Mouse (Mus musculus) stomach, postnatal 0 days (tissue): ENCODE results near the gene Map6d1. TPM values are rescaled to one million over a fixed set of nuclear protein-coding genes. Genes with fewer than 3 reads are reported as not detected.

Source experiments
- ATAC-seq: fragments of 200-750 bp; cut with Nextera tagmentation; 2 replicates; pipeline ENCODE4 v1.8.0; 2017; ENCODE audit not compliant: low FRiP score, low TSS enrichment
- DNase-seq: peaks from one replicate; pipeline ENCODE4 v3.0.0-alpha.2; 2016; ENCODE audit warnings: low spot score
- H3K27ac ChIP-seq: fragments of 300-500 bp; sonication (generic); replicated peaks from 2 replicates; pipeline ENCODE4 v1.5.1; 2014; ENCODE audit warnings: mild to moderate bottlenecking, control low read depth
- H3K27me3 ChIP-seq: fragments of 300-500 bp; sonication (generic); 2 replicates; pipeline ENCODE4 v1.6.1; 2014; ENCODE audit warnings: low read length; ENCODE audit not compliant: control insufficient read depth, insufficient read depth
- H3K36me3 ChIP-seq: fragments of 300-500 bp; sonication (generic); 2 replicates; pipeline ENCODE4 v1.6.1; 2014; ENCODE audit warnings: low read length, mixed read lengths; ENCODE audit not compliant: control insufficient read depth, insufficient read depth
- H3K4me1 ChIP-seq: fragments of 300-500 bp; sonication (generic); replicated peaks from 2 replicates; pipeline ENCODE4 v1.6.1; 2014; ENCODE audit warnings: antibody characterized with exemption; ENCODE audit not compliant: control insufficient read depth, insufficient read depth
- H3K4me2 ChIP-seq: fragments of 300-500 bp; sonication (generic); replicated peaks from 2 replicates; pipeline ENCODE4 v1.6.1; 2014; ENCODE audit warnings: low read depth, mild to moderate bottlenecking, control low read depth, moderate library complexity
- H3K4me3 ChIP-seq: fragments of 300-500 bp; sonication (generic); 2 replicates; pipeline ENCODE4 v1.5.1; 2014; ENCODE audit warnings: low read depth, low read length, control low read depth
- H3K9ac ChIP-seq: fragments of 300-500 bp; sonication (generic); 2 replicates; pipeline ENCODE4 v1.6.1; 2014; ENCODE audit warnings: mild to moderate bottlenecking, low read length, control low read depth, mixed read lengths
- H3K9me3 ChIP-seq: fragments of 300-500 bp; sonication (generic); 2 replicates; pipeline ENCODE4 v1.6.1; 2016; ENCODE audit warnings: low read length; ENCODE audit not compliant: control insufficient read depth
- CTCF ChIP-seq: IDR thresholded peaks from 2 replicates; pipeline ENCODE4 v1.5.1; 2016; ENCODE audit warnings: antibody characterized with exemption, low read depth, mild to moderate bottlenecking, moderate library complexity
- EP300 ChIP-seq: optimal IDR thresholded peaks from 2 replicates; pipeline ENCODE3; 2016; ENCODE audit warnings: antibody characterized with exemption
- WGBS: fragments of 180-500 bp; shearing (Covaris S2); extraction: QIAGEN DNeasy Blood & Tissue Kit; methylation state at CpG from one replicate; pipeline ENCODE4 v1.1.7; 2014; 5-methylcytosine and 5-hydroxymethylcytosine counted together
- polyA plus RNA-seq: library from polyadenylated mRNA; unstranded; fragments of >200 nt; fragmentation: Nextera tagmentation; extraction: Ambion mirVana; gene quantifications from 2 replicates; pipeline ENCODE4 v1.2.1, GENCODE M21; 2015

The Map6d1 gene
- 0.11 and 0.25 TPM in 2 replicates for polyA plus RNA-seq

DNA sequence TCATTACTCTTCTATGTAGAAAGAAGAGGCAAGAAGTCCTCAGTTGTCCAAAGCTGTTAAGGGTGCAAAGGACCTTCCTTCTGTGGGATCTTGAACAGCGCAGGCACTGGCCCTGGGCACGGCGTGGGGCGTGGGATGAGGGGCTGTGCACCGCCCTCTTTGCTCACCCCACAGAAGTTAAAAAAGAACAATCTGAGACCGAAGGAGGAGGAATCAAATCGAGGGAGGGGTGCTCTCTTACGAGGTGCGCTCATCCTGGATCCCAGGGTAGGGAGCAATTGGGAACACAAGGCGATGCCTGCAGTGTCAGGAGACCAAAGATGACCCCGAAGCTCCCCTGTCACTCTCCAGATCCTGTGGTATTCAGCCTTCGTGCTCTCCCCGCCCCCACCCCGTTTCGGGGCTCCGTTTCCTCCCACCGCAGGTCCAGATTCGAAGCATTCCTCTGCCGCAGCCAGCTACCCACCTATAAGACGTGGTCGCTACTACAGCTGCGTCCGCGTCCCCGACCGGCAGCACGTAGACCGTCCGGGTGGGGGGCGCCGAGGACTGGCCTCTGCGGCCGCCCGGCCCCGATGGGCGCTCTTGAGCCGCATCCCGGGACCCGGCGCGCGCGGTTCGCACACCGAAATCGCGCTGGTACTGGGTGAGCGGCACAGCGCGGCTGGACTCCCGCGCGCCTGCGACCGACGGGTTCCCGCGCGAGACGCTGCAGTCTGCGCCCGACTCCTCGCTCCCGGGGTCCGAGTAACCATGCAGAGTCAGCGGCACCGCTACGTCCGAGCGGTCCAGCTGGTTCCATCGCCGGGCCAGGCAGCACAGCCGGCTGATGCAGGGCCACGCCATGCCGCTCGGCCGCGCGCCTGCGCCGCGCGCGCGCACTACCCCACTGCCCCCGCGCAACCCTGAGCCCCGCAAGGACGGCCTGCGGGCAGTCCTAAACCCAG, at the start of gene Map6d1:
TSS of gene Map6d1 (minus strand) at position 891 of the 947 bp plus-strand sequence.
- Histone ChIP-seq H3K4me1 (no peaks in the 10 kb centered on the region), H3K27me3 (no peaks in the 10 kb centered on the region), H3K27ac (no peak within 1 kb of the TSS), H3K4me2 (peak within 1 kb of the TSS; percentile 99), H3K9me3 (no peaks in the 10 kb centered on the region), H3K9ac (peak within 1 kb of the TSS; percentile 61), H3K36me3 (no peaks in the 10 kb centered on the region), H3K4me3 (peak within 1 kb of the TSS; percentile 67)
- TF ChIP-seq CTCF (no peak), EP300 (no peak)
- ATAC-seq (peak; percentile 65), DNase-seq (peak; percentile 35)
- WGBS = under 1% methylated on average over 89 of the region's 90 CpGs

- Histone ChIP-seq H3K27me3 (no peaks in the 10 kb centered on the region), H3K9me3 (no peaks in the 10 kb centered on the region), H3K4me2 (no peak overlapping the region), H3K27ac (no peak overlapping the region), H3K4me3 (no peak overlapping the region), H3K36me3 (peaks cover 18% of the 10 kb centered on the region), H3K4me1 (no peaks in the 10 kb centered on the region), H3K9ac (no peak overlapping the region)
- WGBS = 69% methylated on average over 4 of the region's 4 CpGs
- DNase-seq = no peak
- no peak for ATAC-seq
- TF ChIP-seq EP300 (no peak), CTCF (no peak)
These were observed 39.1 kb upstream of the Map6d1 start for GRCm38 (mm10) chr16:20280238-20280637.

DNA sequence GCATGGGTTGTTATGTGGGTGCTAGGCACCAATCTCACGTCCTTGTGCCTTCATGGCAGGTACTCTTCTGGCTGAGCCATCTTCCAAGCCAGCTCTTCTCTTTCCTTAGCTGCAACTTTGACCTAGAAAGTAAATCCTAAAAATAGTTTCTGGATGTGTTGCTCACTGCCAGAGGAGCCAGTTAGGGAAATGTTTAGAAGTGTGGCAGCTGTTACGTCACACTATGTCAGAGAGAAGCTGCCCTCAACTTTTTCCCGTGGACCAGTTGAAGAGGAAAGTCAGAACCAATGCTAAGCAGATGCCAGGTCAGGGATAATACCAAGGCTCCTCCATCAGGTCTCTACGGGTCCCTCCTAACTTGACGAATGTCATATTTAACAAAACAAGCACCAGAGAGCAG, 38.2 kb upstream of the Map6d1 start:
- no peaks in the 10 kb centered on the region for H3K27me3 ChIP-seq
- no peak overlapping the region for H3K4me2 ChIP-seq
- no peak overlapping the region for H3K4me3 ChIP-seq
- H3K36me3 ChIP-seq = peaks cover 13% of the 10 kb centered on the region; the same call in 1 of the 2 replicates
- no peaks in the 10 kb centered on the region for H3K9me3 ChIP-seq
- H3K4me1 ChIP-seq = no peaks in the 10 kb centered on the region
- H3K27ac ChIP-seq = no peak overlapping the region
- DNase-seq (no peak), ATAC-seq (no peak)
- WGBS = 74% methylated on average over 5 of the region's 5 CpGs
- no peak overlapping the region for H3K9ac ChIP-seq
- no peak for TF ChIP-seq EP300
- TF ChIP-seq CTCF = no peak

DNA sequence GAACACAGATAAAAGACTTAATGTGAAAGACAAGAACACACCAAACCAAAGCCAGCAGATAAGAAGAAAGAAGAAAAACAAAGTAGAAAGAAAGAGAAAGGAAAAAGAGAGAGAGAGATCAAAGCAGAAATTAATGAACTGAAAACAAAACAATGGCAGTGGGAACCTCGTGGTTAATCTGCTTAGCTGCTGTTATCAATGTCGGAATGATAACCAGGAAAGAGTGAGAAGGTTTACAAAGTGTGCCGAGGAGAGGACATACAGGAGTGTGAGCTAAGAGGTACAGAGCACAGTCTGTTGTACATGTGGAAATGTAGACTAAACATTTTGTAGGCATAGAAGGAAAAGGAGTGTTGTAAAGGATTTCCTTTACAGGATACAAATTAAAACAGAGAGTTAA, 31.8 kb upstream of the Map6d1 start:
- no peak overlapping the region for H3K4me3 ChIP-seq
- DNase-seq = no peak
- H3K9me3 ChIP-seq = no peaks in the 10 kb centered on the region
- no peaks in the 10 kb centered on the region for H3K4me1 ChIP-seq
- no peak overlapping the region for H3K27ac ChIP-seq
- no peak overlapping the region for H3K4me2 ChIP-seq
- no peak overlapping the region for H3K9ac ChIP-seq
- no peaks in the 10 kb centered on the region for H3K27me3 ChIP-seq
- TF ChIP-seq EP300 = no peak
- TF ChIP-seq CTCF = no peak
- no peak for ATAC-seq
- 13% methylated on average over 3 of the region's 3 CpGs for WGBS
- H3K36me3 ChIP-seq = no peaks in the 10 kb centered on the region

DNA sequence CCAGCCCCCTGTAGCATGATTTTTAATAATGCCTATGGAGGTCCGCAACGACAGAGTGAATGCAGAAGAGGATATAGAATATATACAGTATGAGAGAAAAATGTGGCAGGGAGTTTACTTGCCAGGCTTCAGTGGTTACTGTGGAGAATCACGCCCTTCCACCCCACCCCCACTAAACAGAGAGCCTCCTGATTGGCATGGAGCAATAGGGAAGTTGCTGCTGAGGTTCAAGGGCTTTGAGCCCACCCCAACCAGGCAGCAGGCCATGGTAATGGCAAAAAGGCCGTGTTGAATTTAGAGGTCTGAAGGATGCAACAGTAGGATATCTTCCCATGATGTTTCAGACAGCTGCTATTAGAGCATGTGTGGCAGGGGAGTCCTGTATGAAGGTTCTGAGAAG, 30.2 kb upstream of the Map6d1 start:
- DNase-seq (no peak), ATAC-seq (no peak)
- Histone ChIP-seq H3K9me3 (no peaks in the 10 kb centered on the region), H3K27me3 (no peaks in the 10 kb centered on the region), H3K36me3 (no peaks in the 10 kb centered on the region), H3K4me3 (no peak overlapping the region), H3K4me1 (no peaks in the 10 kb centered on the region), H3K9ac (no peak overlapping the region), H3K4me2 (no peak overlapping the region), H3K27ac (no peak overlapping the region)
- TF ChIP-seq CTCF (no peak), EP300 (no peak)
- WGBS = 72% methylated on average over 4 of the region's 4 CpGs

DNA sequence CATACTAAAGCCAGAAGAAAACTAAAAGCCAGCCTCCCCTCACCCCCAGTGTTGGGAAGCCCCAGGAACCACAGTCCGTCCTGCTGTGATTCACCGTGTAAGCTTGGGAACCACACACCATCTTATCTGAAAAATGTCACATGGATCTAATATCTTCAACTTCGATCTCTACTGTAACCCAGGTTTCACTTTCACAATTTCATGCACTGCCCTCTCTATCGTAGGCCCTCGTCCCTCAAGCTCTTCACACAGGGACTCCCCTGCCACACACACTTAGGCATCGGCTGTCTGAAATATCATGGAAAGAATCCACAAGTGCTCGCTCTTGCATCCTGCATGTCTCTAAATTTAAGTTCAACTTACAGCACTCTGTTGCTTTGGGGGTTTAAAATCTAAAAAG, 23.9 kb upstream of the Map6d1 start:
- DNase-seq (no peak), ATAC-seq (no peak)
- Histone ChIP-seq H3K36me3 (no peaks in the 10 kb centered on the region), H3K4me2 (no peak overlapping the region), H3K27ac (no peak overlapping the region), H3K27me3 (no peaks in the 10 kb centered on the region), H3K9me3 (no peaks in the 10 kb centered on the region), H3K9ac (no peak overlapping the region), H3K4me1 (no peaks in the 10 kb centered on the region), H3K4me3 (no peak overlapping the region)
- 71% methylated on average over 7 of the region's 7 CpGs for WGBS
- TF ChIP-seq CTCF = no peak
- TF ChIP-seq EP300 = no peak
